Mouse (Mus musculus) hindbrain, embryonic 10.5 days (tissue): Measurements from ENCODE around the gene Txndc5. TPM values are rescaled to one million over a fixed set of nuclear protein-coding genes. Genes with fewer than 3 reads are reported as not detected.
A peak's percentile ranks its signal among the peaks of the same experiment; 100 is the strongest.

Source experiments
- DNase-seq: peaks from one replicate; pipeline ENCODE4 v3.0.0-alpha.2; 2017; ENCODE audit warnings: low spot score
- H3K27ac ChIP-seq: fragments of 300-500 bp; sonication (generic); 2 replicates; pipeline ENCODE4 v1.5.1; 2016; ENCODE audit warnings: mild to moderate bottlenecking, moderate library complexity
- H3K27me3 ChIP-seq: fragments of 300-500 bp; sonication (generic); 2 replicates; pipeline ENCODE4 v1.6.1; 2016; ENCODE audit warnings: mild to moderate bottlenecking; ENCODE audit not compliant: poor library complexity, insufficient read depth, severe bottlenecking
- H3K36me3 ChIP-seq: fragments of 300-500 bp; sonication (generic); 2 replicates; pipeline ENCODE4 v1.6.1; 2016; ENCODE audit warnings: mild to moderate bottlenecking, moderate library complexity
- H3K4me1 ChIP-seq: fragments of 300-500 bp; sonication (generic); replicated peaks from 2 replicates; pipeline ENCODE4 v1.6.1; 2016; ENCODE audit warnings: mild to moderate bottlenecking
- H3K4me3 ChIP-seq: fragments of 300-500 bp; sonication (generic); 2 replicates; pipeline ENCODE4 v1.5.1; 2016; ENCODE audit warnings: mild to moderate bottlenecking, moderate library complexity
- H3K9me3 ChIP-seq: fragments of 300-500 bp; sonication (generic); 2 replicates; pipeline ENCODE4 v1.6.1; 2016; ENCODE audit warnings: mild to moderate bottlenecking, moderate library complexity
- WGBS: fragments of 180-500 bp; shearing (Covaris S2); methylation state at CpG from one replicate; pipeline ENCODE4 v1.1.7; 2016; 5-methylcytosine and 5-hydroxymethylcytosine counted together
- polyA plus RNA-seq: library from polyadenylated mRNA; unstranded; fragments of >200 nt; fragmentation: Nextera tagmentation; extraction: Ambion mirVana; gene quantifications from 2 replicates; pipeline ENCODE4 v1.2.1, GENCODE M21; 2016

Gene Txndc5
- polyA plus RNA-seq, 1 experiment from 2014 or later: 141 TPM

DNA sequence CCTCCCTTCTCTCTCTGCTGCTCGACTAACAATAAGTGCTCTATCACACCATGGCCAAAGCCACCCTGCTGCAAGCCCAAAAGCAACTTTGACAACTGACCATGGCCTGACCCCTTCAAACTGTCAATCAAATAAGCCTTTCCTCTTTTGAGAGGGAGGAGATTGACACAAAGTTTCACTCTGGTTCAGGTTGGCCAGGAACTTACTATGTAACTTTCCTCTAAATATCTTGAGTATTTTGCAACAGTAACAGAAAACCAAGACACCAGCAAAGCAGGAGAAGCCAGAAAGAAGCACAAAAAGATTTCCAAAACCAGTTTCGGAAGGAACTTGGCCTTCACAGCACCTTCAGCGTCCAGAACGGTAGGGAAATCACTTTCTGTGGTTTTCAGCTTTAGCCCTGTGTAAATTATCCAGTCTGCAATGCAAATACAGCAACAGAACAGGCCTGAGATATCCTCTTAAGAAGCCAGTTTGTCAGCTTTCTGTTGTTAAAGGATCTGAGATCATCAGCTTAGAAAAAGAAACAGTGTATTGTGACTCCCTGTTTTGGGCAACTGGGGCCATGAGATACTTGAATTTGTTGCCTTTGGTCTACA lies 6.5 kb downstream of the Txndc5 start:
- H3K4me3 ChIP-seq: no peak overlapping the region
- H3K4me1 ChIP-seq: peaks cover 16% of the 10 kb centered on the region
- 84% methylated on average over 4 of the region's 4 CpGs for WGBS
- no peak overlapping the region for H3K27ac ChIP-seq
- no peak for DNase-seq
- H3K36me3 ChIP-seq: peaks cover 71% of the 10 kb centered on the region
- no peaks in the 10 kb centered on the region for H3K9me3 ChIP-seq
- H3K27me3 ChIP-seq: no peaks in the 10 kb centered on the region

DNA sequence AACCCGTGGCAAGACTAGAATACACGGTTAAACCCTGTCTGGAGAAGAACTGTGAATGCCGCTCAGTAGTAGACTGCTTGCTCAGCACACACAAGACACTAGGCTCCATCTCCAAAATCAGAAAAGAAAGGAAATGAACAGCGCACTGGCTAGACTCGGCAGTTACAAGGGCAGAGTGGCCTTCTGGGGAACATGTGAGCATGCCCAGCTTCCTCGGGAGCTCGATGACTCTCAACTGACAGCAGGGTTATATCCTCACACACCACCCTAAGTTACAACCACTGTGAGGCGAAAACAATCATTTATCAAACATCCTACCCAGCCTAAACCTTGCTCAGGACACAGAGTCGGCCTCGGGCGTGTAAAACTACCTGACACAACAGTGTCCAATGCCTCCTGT lies 8.3 kb downstream of the Txndc5 start:
- H3K27me3 ChIP-seq: no peaks in the 10 kb centered on the region
- WGBS: 95% methylated on average over 11 of the region's 11 CpGs
- H3K4me3 ChIP-seq: no peak overlapping the region
- no peak overlapping the region for H3K27ac ChIP-seq
- H3K9me3 ChIP-seq: no peaks in the 10 kb centered on the region
- no peak for DNase-seq
- no peaks in the 10 kb centered on the region for H3K4me1 ChIP-seq
- peaks cover 85% of the 10 kb centered on the region for H3K36me3 ChIP-seq

DNA sequence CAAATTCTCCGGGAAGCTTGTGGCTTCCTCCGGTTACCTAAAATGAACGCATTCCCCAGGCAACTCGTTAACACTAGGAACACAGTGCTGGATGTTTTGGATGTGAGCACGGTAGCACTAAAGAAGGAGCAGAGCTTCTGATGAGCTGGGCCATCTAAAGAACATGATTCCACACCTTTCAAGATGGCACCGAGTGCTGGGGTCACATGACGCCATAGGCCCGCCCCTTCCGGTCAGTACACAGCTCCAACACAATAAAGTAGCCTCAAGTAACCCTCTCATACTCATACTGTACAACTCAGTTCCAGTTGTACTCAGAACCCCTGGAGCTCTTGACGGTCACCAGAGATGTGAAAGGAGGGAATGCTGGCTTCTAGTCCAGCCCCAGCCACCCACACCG lies 12.0 kb downstream of the Txndc5 start:
- no peak overlapping the region for H3K27ac ChIP-seq
- DNase-seq: no peak
- H3K4me3 ChIP-seq: no peak overlapping the region
- no peaks in the 10 kb centered on the region for H3K9me3 ChIP-seq
- H3K36me3 ChIP-seq: peaks cover 98% of the 10 kb centered on the region
- WGBS: 91% methylated on average over 11 of the region's 11 CpGs
- no peaks in the 10 kb centered on the region for H3K4me1 ChIP-seq
- H3K27me3 ChIP-seq: no peaks in the 10 kb centered on the region

DNA sequence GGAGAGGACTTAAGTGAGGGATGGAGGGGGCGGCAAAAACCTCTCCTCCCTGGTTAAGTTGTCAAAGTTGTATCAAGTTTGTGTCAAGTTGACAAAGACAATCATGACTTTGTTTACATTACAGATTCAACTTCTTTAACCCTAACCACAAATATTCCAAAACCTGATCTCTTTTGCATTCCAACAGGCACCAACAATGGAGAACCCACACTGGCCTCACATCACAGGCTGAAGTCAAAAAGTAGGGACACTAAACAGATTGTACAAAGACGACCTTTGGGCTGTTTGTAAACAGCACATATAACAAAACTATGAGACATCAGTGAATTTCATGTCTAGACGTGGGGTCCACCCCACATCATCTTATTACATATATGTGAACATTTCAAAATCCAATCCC lies 12.8 kb downstream of the Txndc5 start:
- no peaks in the 10 kb centered on the region for H3K27me3 ChIP-seq
- H3K4me1 ChIP-seq: no peaks in the 10 kb centered on the region
- 85% methylated on average over 3 of the region's 3 CpGs for WGBS
- no peaks in the 10 kb centered on the region for H3K9me3 ChIP-seq
- peaks cover 98% of the 10 kb centered on the region for H3K36me3 ChIP-seq
- H3K4me3 ChIP-seq: no peak overlapping the region
- H3K27ac ChIP-seq: no peak overlapping the region
- DNase-seq: no peak

DNA sequence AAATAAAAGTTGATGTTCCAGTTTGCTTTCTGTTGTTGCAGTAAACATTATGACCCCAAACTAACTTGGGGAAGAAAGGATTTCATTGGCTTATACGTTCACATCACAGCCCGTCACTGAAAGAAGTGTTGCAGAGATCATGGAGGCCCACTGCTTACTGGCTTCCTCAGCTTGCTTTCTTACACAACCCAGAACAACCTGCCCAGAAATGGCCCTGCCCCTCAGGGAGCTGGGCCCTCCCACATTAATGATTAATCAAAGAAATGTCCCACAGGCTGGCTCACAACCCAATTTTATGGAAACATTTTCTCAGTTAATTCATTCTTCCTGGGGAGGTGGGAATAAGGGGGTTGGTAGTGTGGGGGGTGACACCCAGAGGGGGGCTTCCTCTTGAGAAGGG lies 13.2 kb downstream of the Txndc5 start:
- no peaks in the 10 kb centered on the region for H3K4me1 ChIP-seq
- WGBS: 85% methylated on average over 2 of the region's 2 CpGs
- no peaks in the 10 kb centered on the region for H3K9me3 ChIP-seq
- no peak for DNase-seq
- H3K27ac ChIP-seq: no peak overlapping the region
- H3K27me3 ChIP-seq: no peaks in the 10 kb centered on the region
- no peak overlapping the region for H3K4me3 ChIP-seq
- H3K36me3 ChIP-seq: peaks cover 98% of the 10 kb centered on the region

DNA sequence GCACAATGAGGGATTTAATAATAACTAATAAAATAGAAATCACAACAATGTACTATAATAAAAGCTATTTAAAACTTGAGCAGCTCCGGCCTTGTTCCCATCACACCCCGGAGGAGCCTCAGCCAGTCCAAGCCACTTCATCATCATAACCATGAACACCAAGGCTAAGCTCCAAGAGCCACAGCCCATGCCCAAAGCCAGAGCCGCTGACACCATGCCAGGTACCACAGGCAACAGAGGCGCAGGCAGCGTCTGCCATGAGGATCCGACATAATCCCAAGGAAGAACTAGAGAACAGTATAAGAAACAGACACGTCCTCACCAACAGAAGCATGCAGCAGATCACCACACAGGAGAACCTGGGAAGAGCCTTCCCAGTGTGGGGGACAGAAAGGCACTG lies 14.7 kb downstream of the Txndc5 start:
- H3K9me3 ChIP-seq: no peaks in the 10 kb centered on the region
- 96% methylated on average over 7 of the region's 7 CpGs for WGBS
- H3K4me3 ChIP-seq: no peak overlapping the region
- H3K36me3 ChIP-seq: peaks cover 98% of the 10 kb centered on the region
- H3K4me1 ChIP-seq: peaks cover 7% of the 10 kb centered on the region; the same call in 1 of the 2 replicates
- no peak for DNase-seq
- no peaks in the 10 kb centered on the region for H3K27me3 ChIP-seq
- no peak overlapping the region for H3K27ac ChIP-seq

DNA sequence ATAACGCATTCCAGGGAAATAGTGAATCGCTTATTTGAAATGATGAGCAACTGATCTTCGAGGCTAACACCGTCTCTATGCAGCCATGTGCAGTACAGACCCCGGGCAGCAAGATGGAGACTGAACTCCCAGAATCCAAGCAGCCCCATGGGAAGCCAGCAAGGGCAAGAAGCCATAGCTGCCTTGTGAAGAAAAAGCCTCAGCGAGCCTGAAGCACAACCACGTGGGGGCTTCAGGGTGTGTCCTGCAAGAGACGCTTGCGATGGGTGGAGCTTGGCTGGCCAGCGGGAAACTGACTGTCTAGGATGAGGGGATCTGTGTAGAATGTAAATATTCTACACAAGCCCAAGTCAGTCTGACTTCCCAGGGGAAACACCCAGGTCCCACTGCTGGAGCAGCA lies 16.6 kb downstream of the Txndc5 start:
- Histone ChIP-seq H3K4me1 (peaks cover 7% of the 10 kb centered on the region; the same call in 1 of the 2 replicates), H3K36me3 (peaks cover 98% of the 10 kb centered on the region), H3K9me3 (no peaks in the 10 kb centered on the region), H3K27ac (no peak overlapping the region), H3K27me3 (no peaks in the 10 kb centered on the region), H3K4me3 (no peak overlapping the region)
- WGBS: 91% methylated on average over 10 of the region's 10 CpGs
- no peak for DNase-seq

DNA sequence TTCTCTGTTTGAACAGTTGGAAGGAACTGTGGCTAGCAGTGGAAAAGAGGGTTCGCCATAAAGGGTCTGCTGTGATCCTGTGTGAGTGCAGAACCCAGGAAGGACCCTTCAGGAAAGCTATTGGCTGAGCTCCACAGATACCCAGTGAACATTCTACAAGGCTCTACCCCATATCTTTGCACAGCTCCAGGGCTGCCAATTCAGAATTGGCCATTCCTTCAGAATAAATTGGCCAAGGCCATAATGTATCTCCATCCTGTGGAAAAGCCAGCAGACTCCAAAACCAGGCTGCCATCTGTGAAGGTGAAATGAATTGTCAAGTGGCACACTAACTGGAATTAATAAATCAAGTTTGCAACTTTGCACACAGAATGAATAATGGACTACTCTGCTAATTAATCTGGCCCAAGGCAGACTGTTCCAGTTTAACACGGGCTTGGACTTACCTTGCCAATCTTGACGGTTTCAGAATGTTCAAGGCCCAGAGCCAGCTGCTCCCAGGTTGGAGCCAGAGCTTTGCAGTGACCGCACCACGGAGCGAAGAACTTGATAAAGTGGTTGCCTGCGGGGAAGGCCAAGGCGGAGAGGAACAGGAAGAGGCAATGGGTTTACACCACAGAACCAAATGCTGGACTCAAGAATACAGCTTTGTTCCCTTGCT lies 18.8 kb downstream of the Txndc5 start:
- Histone ChIP-seq H3K9me3 (no peaks in the 10 kb centered on the region), H3K27ac (no peak overlapping the region), H3K36me3 (peaks cover 98% of the 10 kb centered on the region), H3K4me1 (peaks cover 7% of the 10 kb centered on the region; the same call in 1 of the 2 replicates), H3K4me3 (no peak overlapping the region), H3K27me3 (no peaks in the 10 kb centered on the region)
- DNase-seq: no peak
- 96% methylated on average over 8 of the region's 8 CpGs for WGBS

DNA sequence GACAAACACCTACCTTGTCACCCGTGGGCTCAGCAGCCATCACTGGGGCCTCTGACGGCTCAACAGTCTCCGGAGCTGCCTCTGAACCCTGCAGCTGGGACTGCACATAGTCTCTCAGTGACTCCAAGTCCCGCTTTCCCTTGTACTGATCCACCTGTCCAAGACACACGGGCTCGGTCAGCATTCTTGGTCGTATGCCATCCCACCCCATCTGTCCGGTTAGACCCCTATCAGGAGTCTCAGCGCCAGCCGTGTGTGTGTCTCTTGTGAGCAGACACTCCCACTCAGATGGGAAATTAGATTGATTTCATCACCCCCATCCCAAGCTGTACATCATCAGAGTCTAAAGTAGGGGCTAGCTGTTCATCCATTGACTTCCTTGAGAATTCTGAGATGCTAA lies 21.7 kb downstream of the Txndc5 start:
- no peak for DNase-seq
- Histone ChIP-seq H3K4me1 (peaks cover 7% of the 10 kb centered on the region; the same call in 1 of the 2 replicates), H3K36me3 (peaks cover 99% of the 10 kb centered on the region), H3K27ac (no peak overlapping the region), H3K9me3 (no peaks in the 10 kb centered on the region), H3K27me3 (no peaks in the 10 kb centered on the region), H3K4me3 (no peak overlapping the region)
- 95% methylated on average over 10 of the region's 10 CpGs for WGBS

DNA sequence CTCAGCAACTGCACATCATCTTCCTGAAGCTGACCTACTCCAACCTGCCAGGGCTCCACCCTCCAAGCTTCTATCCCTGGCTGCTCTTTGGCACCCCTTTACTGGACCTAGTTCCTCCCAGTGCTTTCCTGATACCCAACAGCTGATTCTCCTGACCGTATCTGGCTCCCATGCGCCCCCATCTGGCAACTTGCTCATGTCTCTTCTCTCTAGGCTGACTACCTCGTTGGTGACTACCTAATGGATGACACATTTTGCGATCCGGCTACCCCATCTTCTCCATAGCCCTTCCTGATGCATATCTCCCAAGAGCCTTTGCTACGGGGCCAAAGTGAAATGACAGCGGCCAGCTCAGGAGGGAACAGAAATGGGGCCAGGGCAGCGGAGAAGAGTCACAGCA lies 22.3 kb downstream of the Txndc5 start:
- WGBS: 88% methylated on average over 8 of the region's 8 CpGs
- Histone ChIP-seq H3K4me3 (no peak overlapping the region), H3K36me3 (peaks cover 99% of the 10 kb centered on the region), H3K4me1 (peaks cover 7% of the 10 kb centered on the region; the same call in 1 of the 2 replicates), H3K9me3 (no peaks in the 10 kb centered on the region), H3K27ac (no peak overlapping the region), H3K27me3 (no peaks in the 10 kb centered on the region)
- DNase-seq: peak; percentile 30

DNA sequence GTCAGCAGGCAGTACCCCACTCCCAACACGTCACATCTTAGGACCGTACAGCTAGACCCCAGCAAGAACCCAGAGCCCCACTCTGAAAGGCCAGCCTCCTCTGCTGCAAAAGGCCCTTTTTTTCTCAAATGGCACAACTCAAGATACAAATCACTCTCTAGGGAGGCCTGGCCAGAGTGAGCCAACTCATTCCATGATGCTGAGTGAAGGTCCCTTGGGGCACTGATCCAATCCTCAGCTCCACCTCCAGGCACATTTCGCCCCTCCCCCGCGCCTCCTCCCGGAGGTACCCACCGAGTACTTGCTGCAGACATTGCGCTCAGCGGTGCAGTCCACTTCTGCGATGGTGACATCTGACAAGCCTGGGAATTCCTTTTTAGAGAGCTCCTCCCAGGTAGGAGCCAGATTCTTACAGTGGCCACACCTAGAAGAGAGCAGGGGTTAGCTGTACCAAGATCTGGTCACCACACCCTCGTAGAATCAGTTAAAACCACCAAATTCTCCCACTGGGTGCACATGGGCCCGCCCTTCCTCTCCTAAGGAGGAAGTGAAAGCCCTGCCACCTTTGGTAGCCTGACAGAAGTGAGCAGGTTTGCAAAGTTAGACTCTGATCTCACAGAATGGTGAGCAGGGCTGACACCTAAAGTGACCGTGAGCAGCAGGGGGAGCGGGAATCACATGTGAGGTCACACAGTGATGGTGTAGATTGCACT lies 25.3 kb downstream of the Txndc5 start:
- no peaks in the 10 kb centered on the region for H3K4me1 ChIP-seq
- no peak overlapping the region for H3K27ac ChIP-seq
- DNase-seq: peak; percentile 14
- no peaks in the 10 kb centered on the region for H3K9me3 ChIP-seq
- H3K27me3 ChIP-seq: no peaks in the 10 kb centered on the region
- H3K4me3 ChIP-seq: no peak overlapping the region
- H3K36me3 ChIP-seq: peaks cover 100% of the 10 kb centered on the region
- 83% methylated on average over 14 of the region's 14 CpGs for WGBS

DNA sequence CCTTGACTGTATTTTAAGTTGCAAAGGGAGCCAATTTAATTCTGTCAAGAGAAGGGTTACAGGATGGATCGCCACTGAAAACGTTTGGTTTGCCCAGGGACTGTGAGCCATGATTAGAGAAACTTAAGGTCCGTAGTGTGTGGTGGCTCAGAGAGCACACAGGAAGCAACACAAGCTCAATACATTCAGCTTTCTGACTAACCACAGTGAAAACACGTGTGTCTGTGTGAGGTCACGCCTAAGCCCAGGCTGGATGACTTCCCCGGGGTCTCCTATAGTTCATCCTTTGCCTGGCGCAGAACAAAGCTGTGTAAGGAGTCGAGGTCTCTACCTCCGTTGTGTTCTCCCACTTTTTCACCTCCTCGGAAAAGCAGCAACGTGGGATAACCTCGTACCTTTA lies 27.3 kb downstream of the Txndc5 start:
- Histone ChIP-seq H3K27me3 (no peaks in the 10 kb centered on the region), H3K9me3 (no peaks in the 10 kb centered on the region), H3K36me3 (peaks cover 85% of the 10 kb centered on the region), H3K27ac (no peak overlapping the region), H3K4me3 (no peak overlapping the region), H3K4me1 (no peaks in the 10 kb centered on the region)
- 93% methylated on average over 12 of the region's 12 CpGs for WGBS
- no peak for DNase-seq

DNA sequence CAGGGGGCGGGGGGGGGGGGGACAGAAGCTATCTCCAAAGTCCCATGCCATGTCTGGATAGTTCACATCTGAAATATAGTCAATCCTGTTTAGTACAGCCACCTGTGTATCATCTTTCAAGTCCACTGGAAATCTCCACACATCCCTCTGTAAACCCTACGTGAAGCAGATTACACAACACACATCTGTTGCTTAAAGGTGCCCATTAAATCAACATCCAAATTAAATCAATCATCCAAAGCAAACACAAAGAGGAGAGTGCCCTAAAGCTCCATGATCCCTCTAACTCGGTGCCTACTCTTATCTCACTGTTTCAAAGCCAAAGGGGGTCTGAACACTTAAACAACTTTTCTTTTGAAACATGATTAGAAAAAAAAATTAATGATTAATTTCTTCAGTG lies 31.9 kb downstream of the Txndc5 start:
- DNase-seq: no peak
- Histone ChIP-seq H3K4me3 (no peak overlapping the region), H3K4me1 (no peaks in the 10 kb centered on the region), H3K27me3 (no peaks in the 10 kb centered on the region), H3K36me3 (peaks cover 39% of the 10 kb centered on the region), H3K27ac (no peak overlapping the region), H3K9me3 (no peaks in the 10 kb centered on the region)
- 71% methylated on average over 3 of the region's 3 CpGs for WGBS
